Mouse (Mus musculus): ENCODE measurements at regions not wholly inside any gene's neighbourhood (a gene's known extent, or its start where the extent isn't known, plus 50 kb on each side); places are given as distances from the start of the nearest gene placed in this dataset.

GRCm38 (mm10) chr2:50885924-50886315 is 263.0 kb downstream of the Rnd3 start:
- TF ChIP-seq CTCF (IDR thresholded peaks at IDR 0.05; ENCODE audit: borderline replicate concordance, extremely low read depth, insufficient read depth, insufficient read length): no peak
- no peak for TF ChIP-seq POLR2A (IDR thresholded peaks at IDR 0.05; ENCODE audit: borderline replicate concordance, extremely low read depth, insufficient read depth, insufficient read length, poor library complexity, severe bottlenecking)

Measured in brain, embryonic 14.5 days (tissue).